Mouse (Mus musculus): ENCODE results near the gene Fbxl17.

Fbxl17 gene

GRCm38 (mm10) chr17:63328888-63329287 lies 170.9 kb downstream of the Fbxl17 start:
- no peak for DNase-seq (ENCODE audit: low spot score in 2 of 2)

- DNase-seq (ENCODE audit: low spot score in 2 of 2) = no peak
Observed at GRCm38 (mm10) chr17:63326227-63326626, 173.6 kb downstream of the Fbxl17 start.

GRCm38 (mm10) chr17:63324672-63325071 lies 175.1 kb downstream of the Fbxl17 start:
- peak in 1 of 2 experiments; percentile 7 for DNase-seq (ENCODE audit: low spot score in 2 of 2)

- peak; percentile 65 to 75 for DNase-seq (ENCODE audit: low spot score in 2 of 2)
Observed at GRCm38 (mm10) chr17:63324039-63324438, 175.8 kb downstream of the Fbxl17 start.

- no peak for DNase-seq (ENCODE audit: low spot score in 2 of 2)
Observed at GRCm38 (mm10) chr17:63322846-63323245, 177.0 kb downstream of the Fbxl17 start.

- no peak for DNase-seq (ENCODE audit: low spot score in 2 of 2)
Observed at GRCm38 (mm10) chr17:63321290-63321689, 178.5 kb downstream of the Fbxl17 start.

GRCm38 (mm10) chr17:63317518-63317917 lies 182.3 kb downstream of the Fbxl17 start:
- DNase-seq (ENCODE audit: low spot score in 2 of 2) = no peak

- no peak for DNase-seq (ENCODE audit: low spot score in 2 of 2)
Observed at GRCm38 (mm10) chr17:63315646-63316480, 184.0 kb downstream of the Fbxl17 start.

GRCm38 (mm10) chr17:63312804-63313203 lies 187.0 kb downstream of the Fbxl17 start:
- no peak for DNase-seq (ENCODE audit: low spot score in 2 of 2)

GRCm38 (mm10) chr17:63312330-63312729 lies 187.5 kb downstream of the Fbxl17 start:
- DNase-seq (ENCODE audit: low spot score in 2 of 2) = no peak

GRCm38 (mm10) chr17:63311613-63312012 lies 188.2 kb downstream of the Fbxl17 start:
- no peak for DNase-seq (ENCODE audit: low spot score in 2 of 2)

GRCm38 (mm10) chr17:63310021-63310420 lies 189.8 kb downstream of the Fbxl17 start:
- no peak for DNase-seq (ENCODE audit: low spot score in 2 of 2)

GRCm38 (mm10) chr17:63303862-63304261 lies 196.0 kb downstream of the Fbxl17 start:
- DNase-seq (ENCODE audit: low spot score in 2 of 2) = no peak

- no peak for DNase-seq (ENCODE audit: low spot score in 2 of 2)
Observed at GRCm38 (mm10) chr17:63301822-63302393, 197.9 kb downstream of the Fbxl17 start.

GRCm38 (mm10) chr17:63295471-63295870 lies 204.3 kb downstream of the Fbxl17 start:
- no peak for DNase-seq (ENCODE audit: low spot score in 2 of 2)

GRCm38 (mm10) chr17:63294961-63295360 lies 204.9 kb downstream of the Fbxl17 start:
- no peak for DNase-seq (ENCODE audit: low spot score in 2 of 2)

GRCm38 (mm10) chr17:63293979-63294378 lies 205.8 kb downstream of the Fbxl17 start:
- DNase-seq (ENCODE audit: low spot score in 2 of 2) = no peak

- no peak for DNase-seq (ENCODE audit: low spot score in 2 of 2)
Observed at GRCm38 (mm10) chr17:63289317-63289913, 210.4 kb downstream of the Fbxl17 start.

- no peak for DNase-seq (ENCODE audit: low spot score in 2 of 2)
Observed at GRCm38 (mm10) chr17:63288850-63289249, 211.0 kb downstream of the Fbxl17 start.

GRCm38 (mm10) chr17:63287413-63287812 lies 212.4 kb downstream of the Fbxl17 start:
- no peak for DNase-seq (ENCODE audit: low spot score in 2 of 2)

GRCm38 (mm10) chr17:63285265-63285939 lies 214.4 kb downstream of the Fbxl17 start:
- DNase-seq (ENCODE audit: low spot score in 2 of 2) = no peak

- DNase-seq (ENCODE audit: low spot score in 2 of 2) = no peak
Observed at GRCm38 (mm10) chr17:63284074-63284473, 215.7 kb downstream of the Fbxl17 start.
